Mouse (Mus musculus): ENCODE data around the gene Rnf181.

DNA sequence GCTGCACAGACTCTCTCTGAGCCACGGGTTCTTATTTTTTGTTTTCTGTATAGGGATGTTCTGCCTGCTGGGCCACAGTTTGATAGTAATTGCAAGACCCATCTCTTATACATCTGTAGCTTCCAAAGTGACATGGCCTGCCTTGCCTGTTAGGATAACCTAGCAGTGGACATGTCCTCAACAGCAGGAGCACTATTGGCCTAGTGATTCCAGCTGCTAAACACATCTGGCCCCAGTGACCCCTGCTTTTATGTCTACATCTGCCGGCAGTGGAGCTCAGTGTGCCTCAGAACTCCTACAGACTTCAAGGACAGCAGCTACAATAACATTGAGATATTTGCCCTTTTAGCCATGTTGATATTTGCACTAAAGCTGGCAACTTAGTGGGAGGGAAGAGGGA lies 33.2 kb upstream of the Rnf181 start:
- no peak for TF ChIP-seq POLR2A (IDR thresholded peaks at IDR 0.05; ENCODE audit: borderline replicate concordance, insufficient read depth, low read length)
- no peak for TF ChIP-seq CTCF (IDR thresholded peaks at IDR 0.05; ENCODE audit: borderline replicate concordance, insufficient read depth, low read depth, low read length)

Measured in cerebellum, adult 2 months (tissue).